Mouse (Mus musculus) bone marrow, adult 2 months (tissue): ENCODE measurements around the gene Mfap4.

ENCODE experiments used
- CTCF ChIP-seq: fragments of 200-500 bp; IDR thresholded peaks from 2 replicates; pipeline ENCODE4 v1.5.1; 2011; ENCODE audit warnings: low read length, control low read depth; ENCODE audit not compliant: control insufficient read depth, insufficient read depth
- POLR2A ChIP-seq: fragments of 200-500 bp; IDR thresholded peaks from 2 replicates; pipeline ENCODE4 v1.6.1; 2011; ENCODE audit warnings: low read depth, mild to moderate bottlenecking, control low read depth, low read length, borderline replicate concordance; ENCODE audit not compliant: control insufficient read depth

DNA sequence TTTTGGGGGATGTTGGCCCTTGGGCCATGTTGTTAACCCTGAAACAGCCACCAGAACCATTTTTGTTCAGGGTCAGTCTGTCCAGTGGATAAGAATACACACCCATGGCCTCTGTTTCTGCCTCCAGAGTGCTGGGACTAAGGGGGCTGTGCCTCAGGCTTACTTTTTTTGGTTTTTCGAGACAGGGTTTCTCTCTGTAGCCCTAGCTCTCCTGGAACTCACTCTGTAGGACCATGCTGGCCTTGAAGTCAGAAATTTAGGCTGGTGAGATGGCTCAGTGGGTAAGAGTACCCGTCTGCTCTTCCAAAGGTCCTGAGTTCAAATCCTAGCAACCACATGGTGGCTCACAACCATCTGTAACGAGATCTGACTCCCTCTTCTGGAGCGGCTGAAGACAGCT, 6.4 kb upstream of the Mfap4 start:
- no peak for TF ChIP-seq CTCF
- TF ChIP-seq POLR2A: no peak
